Mouse (Mus musculus) urinary bladder, adult 18-20 months (tissue): ENCODE measurements around the gene Fmo3.

ENCODE experiments used
- DNase-seq, 2 experiments: peaks; one replicate each; pipeline ENCODE4 v3.0.0; 2022; ENCODE audit warnings: low spot score in 2 of 2, mixed read lengths in 2 of 2

Gene Fmo3

DNA sequence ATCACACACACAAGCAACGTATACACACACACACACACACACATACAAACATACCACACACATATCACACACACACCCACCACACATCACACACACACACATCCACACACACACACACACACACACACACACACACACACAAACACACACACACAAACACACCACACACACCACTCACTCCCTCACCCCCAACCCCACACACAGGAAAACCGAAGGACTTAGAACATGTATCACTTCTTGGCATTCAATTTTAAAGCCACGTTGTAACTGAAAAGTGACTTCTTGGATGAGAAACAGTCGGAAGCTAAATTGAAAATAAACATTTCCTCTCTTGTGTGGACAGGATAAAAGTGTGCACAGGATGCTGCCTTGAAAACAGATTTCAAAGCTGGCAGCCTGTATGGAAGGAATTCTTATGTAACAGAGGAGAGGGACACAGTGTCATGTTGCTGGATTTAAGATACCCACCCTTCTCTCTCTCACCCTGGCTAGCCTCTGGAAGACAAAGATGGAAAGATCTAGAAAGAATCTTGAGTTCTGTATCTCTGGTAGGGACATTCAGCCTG is 52.9 kb downstream of the Fmo3 start:
- no peak for DNase-seq

DNA sequence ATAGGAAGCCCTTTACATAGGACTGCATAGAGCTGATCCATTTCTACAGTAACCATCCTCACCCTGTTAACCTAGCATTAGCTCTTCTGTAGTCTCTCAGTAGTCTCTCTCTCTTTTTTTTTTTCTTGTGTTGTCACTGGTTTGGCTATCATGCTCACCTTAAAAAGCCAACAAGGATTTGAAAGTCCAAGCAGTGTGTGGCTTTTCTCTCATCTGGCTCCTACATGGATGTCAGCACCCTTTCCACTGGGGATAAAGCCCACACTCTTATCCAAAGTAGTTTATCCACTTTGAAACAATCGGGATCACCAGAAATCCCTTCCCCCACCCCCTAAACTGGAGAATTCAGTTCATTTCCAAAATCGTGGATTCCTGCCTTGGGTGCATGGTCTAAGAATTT is 53.7 kb downstream of the Fmo3 start:
- DNase-seq = no peak

DNA sequence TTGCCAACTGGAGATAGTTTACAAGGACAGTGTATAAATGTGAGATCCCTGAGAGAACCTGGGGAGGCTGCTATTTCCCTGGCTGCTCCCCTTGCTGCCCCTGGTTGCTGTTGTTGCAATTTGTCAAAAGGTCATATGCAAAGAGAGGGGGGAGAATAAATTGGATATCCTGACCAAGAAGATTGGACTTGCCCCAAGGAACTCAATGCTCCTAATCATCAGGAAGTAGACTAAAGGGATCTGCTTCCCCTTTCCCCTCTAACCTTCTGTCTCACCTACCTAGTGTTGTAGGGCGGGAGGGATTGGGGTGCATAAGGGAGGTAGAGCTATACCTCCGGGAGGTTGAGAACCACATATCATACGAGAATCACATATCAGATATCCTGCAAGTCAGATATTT is 55.2 kb downstream of the Fmo3 start:
- DNase-seq = no peak

DNA sequence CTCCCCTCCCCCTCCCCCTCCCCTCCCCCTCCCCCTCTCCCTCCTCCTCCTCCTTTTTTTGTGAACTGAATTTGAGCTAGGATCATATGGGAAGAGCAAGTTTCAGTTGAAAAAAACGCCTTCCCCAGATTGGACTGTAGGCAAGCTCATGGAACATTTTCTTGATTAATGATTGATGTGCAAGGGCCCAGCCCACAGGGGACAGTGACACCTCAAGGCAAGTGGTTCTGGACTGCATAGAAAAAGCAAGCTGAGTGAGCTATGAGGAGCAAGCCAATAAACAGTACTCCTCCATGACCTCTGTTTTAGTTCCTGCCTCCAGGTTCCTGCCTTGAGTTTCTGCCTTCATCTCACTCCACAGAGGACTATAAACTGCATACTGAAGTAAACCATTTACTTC is 59.2 kb downstream of the Fmo3 start:
- DNase-seq = no peak

DNA sequence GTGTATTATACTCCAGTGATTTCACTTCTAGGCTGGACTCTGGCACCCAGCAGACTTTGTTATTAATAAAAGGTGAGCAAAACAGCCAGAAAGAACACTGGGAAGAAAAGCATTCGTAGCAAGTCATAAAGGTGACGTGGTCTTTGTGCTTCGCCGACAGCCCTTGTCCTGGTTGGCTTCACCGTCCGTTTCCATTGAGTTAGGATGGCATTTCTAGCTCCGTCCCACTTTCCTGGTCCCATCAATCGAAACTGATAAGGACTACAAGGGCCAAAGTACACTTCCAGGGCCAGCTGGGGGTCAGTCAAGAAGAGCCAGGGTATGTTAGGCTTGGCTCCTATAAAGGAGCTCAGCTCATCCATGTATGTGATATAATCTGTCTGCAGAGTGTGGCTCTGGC is 67.7 kb downstream of the Fmo3 start:
- no peak for DNase-seq

DNA sequence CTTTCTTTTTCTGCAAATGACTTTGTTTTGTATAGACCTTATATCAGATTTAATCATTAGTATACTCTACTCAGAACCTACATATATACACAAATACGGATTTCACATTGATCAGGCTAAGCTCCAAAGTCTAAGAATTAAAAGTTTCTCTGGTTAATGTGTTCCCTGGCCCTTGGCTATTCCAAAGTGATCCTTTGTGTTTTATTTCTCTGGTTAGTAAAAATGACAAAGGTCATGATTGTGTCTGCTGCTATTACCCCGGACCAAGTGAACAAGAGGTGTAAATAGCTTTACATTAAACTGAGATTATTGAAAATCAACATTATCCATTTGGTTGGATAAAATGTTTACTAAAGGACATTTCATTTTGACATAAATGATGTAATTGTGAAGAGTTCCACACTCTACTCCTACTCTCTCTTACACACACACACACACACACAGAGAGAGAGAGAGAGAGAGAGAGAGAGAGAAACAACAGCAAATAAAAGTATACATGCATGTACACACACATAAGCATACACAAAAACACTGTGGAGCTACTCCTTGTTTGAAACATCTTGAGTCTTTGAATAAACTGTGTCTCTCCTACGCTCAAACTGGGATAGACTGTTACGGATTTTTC is 69.3 kb downstream of the Fmo3 start:
- no peak for DNase-seq

DNA sequence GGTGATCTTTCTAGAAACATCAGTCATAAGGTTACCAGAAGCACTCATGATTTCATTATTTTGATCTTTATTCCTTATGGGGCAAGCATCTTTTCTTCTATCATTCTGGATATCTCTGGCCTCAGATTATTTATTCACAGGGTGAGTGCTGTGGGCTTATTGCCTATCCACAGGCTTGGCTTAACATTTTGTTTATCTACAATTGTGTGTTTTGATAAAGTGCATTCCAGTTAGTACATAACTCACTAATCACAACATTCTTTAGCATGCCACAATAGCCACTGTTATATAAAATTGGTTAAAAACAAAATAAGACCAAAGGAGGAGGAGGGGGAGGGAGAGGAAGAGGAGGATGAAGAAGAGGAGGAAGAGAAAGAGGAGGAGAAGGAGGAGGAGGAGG is 72.2 kb downstream of the Fmo3 start:
- DNase-seq = no peak
